Mouse (Mus musculus): ENCODE results near the gene Zfp143.
"Not testable (repeated sequence)": the region's sequence is repeated elsewhere in the genome, so short reads cannot be mapped to it uniquely, and the experiment has no call there.

The Zfp143 gene

GRCm38 (mm10) chr7:110128566-110128965 lies 67.5 kb downstream of the Zfp143 start:
- ATAC-seq (ENCODE audit: insufficient number of reproducible peaks, low FRiP score, low TSS enrichment) = no peak

GRCm38 (mm10) chr7:110132272-110132671 lies 71.3 kb downstream of the Zfp143 start:
- ATAC-seq (ENCODE audit: insufficient number of reproducible peaks, low FRiP score, low TSS enrichment) = not testable (repeated sequence)

- ATAC-seq (ENCODE audit: insufficient number of reproducible peaks, low FRiP score, low TSS enrichment) = no peak
These were observed 73.0 kb downstream of the Zfp143 start for GRCm38 (mm10) chr7:110133988-110134387.

GRCm38 (mm10) chr7:110138538-110138937 lies 77.5 kb downstream of the Zfp143 start:
- ATAC-seq (ENCODE audit: insufficient number of reproducible peaks, low FRiP score, low TSS enrichment) = no peak

GRCm38 (mm10) chr7:110143863-110144262 lies 82.8 kb downstream of the Zfp143 start:
- ATAC-seq (ENCODE audit: insufficient number of reproducible peaks, low FRiP score, low TSS enrichment) = no peak

All from cerebellum, adult (tissue).